Mouse (Mus musculus): Measurements from ENCODE around the gene Hist3h2ba. TPM values are rescaled to one million over a fixed set of nuclear protein-coding genes. Genes with fewer than 3 reads are reported as not detected.
"Not testable (repeated sequence)": the region's sequence is repeated elsewhere in the genome, so short reads cannot be mapped to it uniquely, and the experiment has no call there.

Hist3h2ba gene
- total and polyA plus RNA-seq, 2 experiments from 2014 or later, result 114 to 1,117 TPM

GRCm38 (mm10) chr11:58947798-58948528 lies 757 bp upstream of the Hist3h2ba start:
- TF ChIP-seq CTCF (IDR thresholded peaks at IDR 0.05), result no peak
- no peaks in the 10 kb centered on the region for H3K27me3 ChIP-seq (ENCODE audit: insufficient read depth, low read length)
- DNase-seq (ENCODE audit: low spot score), result peak; percentile 80
- 6% methylated on average over 23 of the region's 23 CpGs for WGBS
- peak overlapping the region; percentile 54 for H3K4me3 ChIP-seq (ENCODE audit: low read depth, low read length)
- H3K27ac ChIP-seq (ENCODE audit: low read depth, low read length), result peak overlapping the region; percentile 97
- H3K9me3 ChIP-seq (ENCODE audit: low read length), result no peaks in the 10 kb centered on the region
- peak overlapping the region; percentile 64 for H3K9ac ChIP-seq (replicated peaks; ENCODE audit: low read length, poor library complexity, severe bottlenecking)
- peak; percentile 73 for ATAC-seq (ENCODE audit: low FRiP score)
- H3K36me3 ChIP-seq (ENCODE audit: insufficient read depth, low read length), result no peaks in the 10 kb centered on the region
- H3K4me1 ChIP-seq (ENCODE audit: insufficient read depth, low read length), result peaks cover 4% of the 10 kb centered on the region; the same call in 1 of the 2 replicates
- H3K4me2 ChIP-seq (ENCODE audit: low read depth, low read length, poor library complexity, severe bottlenecking), result peak overlapping the region; percentile 53

GRCm38 (mm10) chr11:58949480-58950431 lies 1.0 kb downstream of the Hist3h2ba start:
- H3K36me3 ChIP-seq (ENCODE audit: insufficient read depth, low read length), result no peaks in the 10 kb centered on the region
- no peaks in the 10 kb centered on the region for H3K9me3 ChIP-seq (ENCODE audit: low read length)
- peak overlapping the region; percentile 50 for H3K4me2 ChIP-seq (ENCODE audit: low read depth, low read length, poor library complexity, severe bottlenecking)
- no peaks in the 10 kb centered on the region for H3K27me3 ChIP-seq (ENCODE audit: insufficient read depth, low read length)
- H3K9ac ChIP-seq (replicated peaks; ENCODE audit: low read length, poor library complexity, severe bottlenecking), result peak overlapping the region; percentile 86
- 3% methylated on average over 20 of the region's 20 CpGs for WGBS
- peak overlapping the region; percentile 54 for H3K4me3 ChIP-seq (ENCODE audit: low read depth, low read length)
- H3K27ac ChIP-seq (ENCODE audit: low read depth, low read length), result peak overlapping the region; percentile 97
- H3K4me1 ChIP-seq (ENCODE audit: insufficient read depth, low read length), result peaks cover 4% of the 10 kb centered on the region; the same call in 1 of the 2 replicates
- DNase-seq (ENCODE audit: low spot score), result peak; percentile 95
- ATAC-seq (ENCODE audit: low FRiP score), result peak; percentile 70
- no peak for TF ChIP-seq CTCF (IDR thresholded peaks at IDR 0.05)

DNA sequence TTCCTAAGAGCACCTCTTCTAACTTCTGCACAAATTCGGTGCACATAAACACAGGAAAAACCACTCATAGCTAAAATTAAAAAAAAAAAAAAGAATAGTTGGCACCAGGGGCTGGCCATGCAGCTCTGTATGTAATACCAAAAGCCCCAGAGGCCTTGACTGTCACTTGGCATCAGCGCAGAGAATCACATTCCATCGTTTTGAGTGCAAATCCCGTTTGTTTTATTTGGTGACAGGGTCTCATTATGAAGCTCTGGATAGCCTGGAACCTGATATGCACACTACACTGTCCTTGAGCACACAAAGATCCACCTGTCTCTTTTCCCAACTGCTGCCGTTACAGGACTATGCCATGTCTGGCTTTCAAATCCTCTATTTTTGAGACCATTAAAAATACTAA lies 2.5 kb downstream of the Hist3h2ba start:
- no peak for ATAC-seq (ENCODE audit: low FRiP score)
- Histone ChIP-seq H3K4me1 (ENCODE audit: insufficient read depth, low read length) (peaks cover 4% of the 10 kb centered on the region; the same call in 1 of the 2 replicates), H3K27ac (ENCODE audit: low read depth, low read length) (peak overlapping the region; percentile 97), H3K9me3 (ENCODE audit: low read length) (no peaks in the 10 kb centered on the region), H3K4me2 (ENCODE audit: low read depth, low read length, poor library complexity, severe bottlenecking) (peak overlapping the region; percentile 50), H3K4me3 (ENCODE audit: low read depth, low read length) (peak overlapping the region; percentile 54), H3K27me3 (ENCODE audit: insufficient read depth, low read length) (no peaks in the 10 kb centered on the region), H3K9ac (replicated peaks; ENCODE audit: low read length, poor library complexity, severe bottlenecking) (peak overlapping the region; percentile 48; the same call in 1 of the 2 replicates), H3K36me3 (ENCODE audit: insufficient read depth, low read length) (no peaks in the 10 kb centered on the region)
- no peak for DNase-seq (ENCODE audit: low spot score)
- TF ChIP-seq CTCF (IDR thresholded peaks at IDR 0.05), result no peak
- 43% methylated on average over 5 of the region's 5 CpGs for WGBS

DNA sequence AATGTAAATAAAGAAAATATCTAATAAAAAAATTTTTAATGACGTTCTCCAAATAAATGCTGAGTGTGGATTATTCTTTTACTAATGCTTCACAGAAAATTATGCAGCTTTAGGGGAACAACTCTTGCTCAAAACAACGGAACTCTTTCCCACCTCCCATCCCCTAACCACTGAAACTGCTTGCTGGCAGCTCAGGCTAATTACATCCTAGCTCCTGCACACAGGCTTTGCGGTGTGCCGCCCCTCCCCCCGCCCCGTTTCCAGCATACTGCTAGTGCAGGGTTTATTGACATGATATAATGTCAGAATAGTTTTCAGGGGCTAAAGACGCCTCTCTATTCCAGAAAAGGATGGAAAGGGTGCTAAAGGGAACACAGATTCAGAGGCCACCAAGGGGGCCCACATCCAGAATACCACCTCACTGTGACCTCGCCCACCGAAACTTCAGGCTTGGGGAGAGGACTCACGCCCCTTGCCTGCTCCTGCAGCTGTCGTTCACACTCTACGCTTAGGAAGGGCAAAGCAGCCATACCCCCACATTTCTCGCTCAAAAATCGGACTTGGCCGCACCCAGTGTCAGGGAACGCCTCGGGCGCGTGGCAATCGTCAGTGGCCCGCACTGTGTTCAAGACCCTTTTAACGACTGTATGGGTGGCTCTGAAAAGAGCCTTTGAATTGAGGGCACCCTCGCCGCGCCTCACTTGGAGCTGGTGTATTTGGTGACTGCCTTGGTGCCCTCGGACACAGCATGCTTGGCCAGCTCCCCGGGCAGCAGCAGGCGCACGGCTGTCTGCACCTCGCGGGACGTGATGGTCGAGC lies 4.8 kb downstream of the Hist3h2ba start:
- no peaks in the 10 kb centered on the region for H3K36me3 ChIP-seq (ENCODE audit: insufficient read depth, low read length)
- H3K27me3 ChIP-seq (ENCODE audit: insufficient read depth, low read length), result no peaks in the 10 kb centered on the region
- peak overlapping the region; percentile 84 for H3K9ac ChIP-seq (replicated peaks; ENCODE audit: low read length, poor library complexity, severe bottlenecking)
- H3K4me1 ChIP-seq (ENCODE audit: insufficient read depth, low read length), result peaks cover 13% of the 10 kb centered on the region
- H3K4me3 ChIP-seq (ENCODE audit: low read depth, low read length), result peak overlapping the region; percentile 81
- ATAC-seq (ENCODE audit: low FRiP score) (peak; percentile 32), DNase-seq (ENCODE audit: low spot score) (peak; percentile 77)
- H3K4me2 ChIP-seq (ENCODE audit: low read depth, low read length, poor library complexity, severe bottlenecking), result peak overlapping the region; percentile 91
- under 1% methylated on average over 33 of the region's 33 CpGs for WGBS
- peak overlapping the region; percentile 97 for H3K27ac ChIP-seq (ENCODE audit: low read depth, low read length)
- TF ChIP-seq CTCF (IDR thresholded peaks at IDR 0.05), result 0 out of 2 replicates have a peak, but pooled peaks have one; percentile 8
- H3K9me3 ChIP-seq (ENCODE audit: low read length), result no peaks in the 10 kb centered on the region

DNA sequence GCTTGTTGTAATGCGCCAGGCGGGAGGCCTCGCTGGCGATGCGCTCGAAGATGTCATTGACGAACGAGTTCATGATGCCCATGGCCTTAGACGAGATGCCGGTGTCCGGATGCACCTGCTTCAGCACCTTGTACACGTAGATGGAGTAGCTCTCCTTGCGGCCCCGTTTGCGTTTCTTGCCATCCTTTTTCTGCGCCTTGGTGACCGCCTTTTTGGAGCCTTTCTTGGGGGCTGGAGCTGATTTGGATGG lies 5.4 kb downstream of the Hist3h2ba start:
- peak overlapping the region; percentile 97 for H3K27ac ChIP-seq (ENCODE audit: low read depth, low read length)
- not testable (repeated sequence) for H3K27me3 ChIP-seq (ENCODE audit: insufficient read depth, low read length); H3K36me3 ChIP-seq (ENCODE audit: insufficient read depth, low read length); H3K9me3 ChIP-seq (ENCODE audit: low read length); ATAC-seq (ENCODE audit: low FRiP score); DNase-seq (ENCODE audit: low spot score)
- H3K4me3 ChIP-seq (ENCODE audit: low read depth, low read length), result peak overlapping the region; percentile 81
- WGBS, result under 1% methylated on average over 11 of the region's 17 CpGs
- H3K9ac ChIP-seq (replicated peaks; ENCODE audit: low read length, poor library complexity, severe bottlenecking), result peak overlapping the region; percentile 84
- peak overlapping the region; percentile 91 for H3K4me2 ChIP-seq (ENCODE audit: low read depth, low read length, poor library complexity, severe bottlenecking)
- H3K4me1 ChIP-seq (ENCODE audit: insufficient read depth, low read length), result peaks cover 13% of the 10 kb centered on the region
